Mouse (Mus musculus) bone marrow, adult 2 months (tissue): ENCODE measurements around the gene Gpr146. TPM values are rescaled to one million over a fixed set of nuclear protein-coding genes. Genes with fewer than 3 reads are reported as not detected.
A peak's percentile ranks its signal among the peaks of the same experiment; 100 is the strongest.

Experiments used
- H3K27ac ChIP-seq: fragments of 200-500 bp; 2 replicates; pipeline ENCODE4 v1.5.1; 2012; ENCODE audit warnings: low read depth, mild to moderate bottlenecking, control low read depth, inconsistent platforms, low read length; ENCODE audit not compliant: control insufficient read depth, poor library complexity, insufficient read depth
- H3K4me1 ChIP-seq: fragments of 200-500 bp; 2 replicates; pipeline ENCODE4 v1.6.1; 2011; ENCODE audit warnings: low read length; ENCODE audit not compliant: control insufficient read depth, insufficient read depth
- H3K4me3 ChIP-seq: fragments of 200-500 bp; replicated peaks from 2 replicates; pipeline ENCODE3; 2011; ENCODE audit warnings: mild to moderate bottlenecking, low read depth, low read length, control low read depth; ENCODE audit not compliant: control insufficient read depth
- CTCF ChIP-seq: fragments of 200-500 bp; IDR thresholded peaks from 2 replicates; pipeline ENCODE4 v1.5.1; 2011; ENCODE audit warnings: low read length, control low read depth; ENCODE audit not compliant: control insufficient read depth, insufficient read depth
- POLR2A ChIP-seq: fragments of 200-500 bp; IDR thresholded peaks from 2 replicates; pipeline ENCODE4 v1.6.1; 2011; ENCODE audit warnings: low read depth, mild to moderate bottlenecking, control low read depth, low read length, borderline replicate concordance; ENCODE audit not compliant: control insufficient read depth
- WGBS: fragments of 180-500 bp; shearing (Covaris S2); methylation state at CpG from one replicate; pipeline ENCODE4 v1.1.7; 2018; 5-methylcytosine and 5-hydroxymethylcytosine counted together
- polyA plus RNA-seq: library from polyadenylated mRNA; stranded (reverse); fragments of >200 nt; gene quantifications from 2 replicates; pipeline ENCODE4 v1.2.4, GENCODE M21; 2011; ENCODE audit warnings: low replicate concordance; ENCODE audit not compliant: missing spikeins, insufficient read depth, insufficient read length

The Gpr146 gene
- polyA plus RNA-seq, 1 experiment: 20.1 TPM

DNA sequence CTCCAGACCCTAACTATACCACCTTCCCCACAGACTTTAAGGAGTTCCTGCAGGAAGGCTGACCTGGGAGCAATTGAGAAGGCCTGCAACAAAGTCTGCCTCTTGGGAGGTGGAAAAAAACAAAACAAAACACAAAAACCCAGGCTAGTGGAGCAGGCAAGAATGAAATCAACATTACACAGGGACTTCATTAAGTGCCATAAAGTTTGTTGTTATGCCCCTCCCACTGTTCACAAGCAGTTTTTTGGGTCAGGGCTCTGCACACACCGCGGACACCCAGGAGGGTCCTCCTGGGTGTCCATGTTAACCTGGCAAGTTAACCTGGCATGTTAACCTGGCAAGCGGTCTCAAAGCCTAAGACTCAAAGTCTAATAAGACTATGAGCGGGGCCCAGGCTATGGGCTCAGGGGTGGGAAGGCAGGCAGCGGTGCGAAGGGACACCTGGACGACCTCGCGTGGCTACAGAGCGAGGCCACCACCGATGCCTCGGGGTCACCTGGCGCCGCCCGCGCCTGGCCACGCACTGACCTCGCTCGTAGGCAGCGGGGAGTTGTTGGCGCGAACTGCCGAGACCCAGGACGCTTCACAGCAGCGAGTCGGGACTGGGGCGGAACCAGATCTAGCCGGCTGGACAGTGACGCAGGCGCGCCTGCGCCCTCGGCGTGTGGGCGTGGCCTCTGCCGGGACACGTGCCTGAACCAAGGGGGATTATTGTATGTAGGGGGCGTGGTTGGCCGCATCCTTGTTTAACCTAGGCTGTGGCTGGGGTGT lies 5.7 kb upstream of the Gpr146 start:
- WGBS: 1% methylated on average over 39 of the region's 39 CpGs
- TF ChIP-seq POLR2A (peak; percentile 97), CTCF (no peak)
- peaks cover 14% of the 10 kb centered on the region for H3K4me1 ChIP-seq
- peak overlapping the region; percentile 87 for H3K4me3 ChIP-seq
- peak overlapping the region; percentile 96 for H3K27ac ChIP-seq

DNA sequence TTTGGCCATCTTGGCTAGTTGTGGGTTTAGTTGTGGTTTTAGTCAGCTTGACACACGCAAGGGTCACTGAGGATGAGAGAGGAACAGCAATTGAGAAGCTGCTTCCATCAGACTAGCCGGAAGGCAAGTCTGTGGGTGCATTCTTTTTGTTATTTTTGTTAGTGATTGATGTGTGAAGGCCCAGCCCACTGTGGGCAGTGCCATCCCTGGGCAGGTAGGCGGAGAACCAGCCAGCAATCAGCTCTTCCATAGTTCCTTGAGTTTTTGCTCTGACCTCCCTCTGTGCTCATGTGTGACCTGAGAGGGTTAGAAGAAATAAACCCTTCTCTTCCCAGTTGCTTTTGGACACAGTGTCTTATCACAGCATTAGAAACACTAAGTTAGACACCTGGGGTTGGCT lies 4.4 kb upstream of the Gpr146 start:
- H3K4me3 ChIP-seq: no peak overlapping the region
- TF ChIP-seq POLR2A: no peak
- H3K4me1 ChIP-seq: peaks cover 14% of the 10 kb centered on the region
- H3K27ac ChIP-seq: peak overlapping the region; percentile 39; the same call in 1 of the 2 replicates
- 40% methylated on average over 3 of the region's 3 CpGs for WGBS

DNA sequence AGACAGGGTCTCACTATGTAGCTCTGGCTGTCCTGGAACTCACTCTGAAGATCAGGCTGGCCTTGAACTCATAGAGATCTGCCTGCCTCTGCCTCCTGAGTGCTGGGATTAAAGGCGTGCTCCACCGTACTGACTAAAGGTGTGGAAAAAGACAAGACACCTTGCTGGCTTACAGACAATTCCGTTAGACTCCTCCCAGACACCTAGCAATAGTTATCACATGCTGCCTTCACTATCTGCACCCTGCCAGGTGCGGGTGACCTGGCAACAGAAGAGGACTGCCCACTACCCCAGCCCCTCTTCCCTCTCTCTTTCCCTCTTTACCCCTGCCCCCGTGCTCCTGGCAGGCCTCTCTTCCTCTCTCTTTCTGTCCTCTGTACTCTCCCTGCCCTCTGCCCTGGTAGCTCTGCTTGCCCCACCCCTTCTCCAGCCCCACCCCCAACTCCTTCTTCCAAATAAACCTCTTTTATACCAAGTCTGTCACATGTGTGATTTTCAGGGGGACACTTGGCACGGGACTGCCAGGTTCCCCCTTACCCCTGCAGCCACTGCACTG lies 3.5 kb upstream of the Gpr146 start:
- TF ChIP-seq CTCF (no peak), POLR2A (no peak)
- peaks cover 17% of the 10 kb centered on the region for H3K4me1 ChIP-seq
- 53% methylated on average over 6 of the region's 6 CpGs for WGBS
- no peak overlapping the region for H3K4me3 ChIP-seq
- no peak overlapping the region for H3K27ac ChIP-seq

DNA sequence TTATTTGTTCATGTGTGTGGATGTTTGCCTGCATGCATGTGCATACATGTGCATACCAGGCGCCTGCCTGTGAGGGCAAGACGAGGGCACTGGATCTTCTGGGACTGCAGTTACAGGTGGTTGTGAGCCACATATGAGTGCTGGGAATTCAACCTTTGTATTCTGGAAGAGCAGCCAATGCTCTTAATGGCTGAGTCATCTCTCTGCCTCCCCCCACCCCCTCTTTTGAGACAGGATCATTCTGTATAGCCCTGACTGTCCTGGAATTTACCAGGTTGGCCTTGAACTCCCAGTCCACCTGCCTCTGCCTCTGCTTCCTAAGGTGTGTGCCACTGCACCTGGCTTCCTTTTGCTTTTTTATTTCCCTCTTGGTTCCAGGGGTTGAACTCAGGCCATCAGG lies 2.7 kb upstream of the Gpr146 start:
- WGBS: 84% methylated on average over 2 of the region's 2 CpGs
- TF ChIP-seq POLR2A (no peak), CTCF (no peak)
- H3K4me1 ChIP-seq: peaks cover 18% of the 10 kb centered on the region
- H3K27ac ChIP-seq: no peak overlapping the region
- no peak overlapping the region for H3K4me3 ChIP-seq

DNA sequence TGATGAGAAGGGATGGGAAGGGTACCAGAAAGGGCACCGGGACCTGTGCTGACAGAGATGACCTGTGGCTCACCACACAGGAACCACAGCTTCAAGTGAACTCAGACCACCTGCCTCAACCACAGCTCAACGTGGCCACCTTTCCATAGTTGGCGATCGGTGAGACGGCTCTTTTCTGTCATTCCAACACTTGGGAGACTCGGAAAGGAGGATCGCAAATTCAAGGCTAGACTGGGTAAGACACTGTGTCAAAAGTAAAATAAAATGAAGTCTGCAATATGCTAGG lies 717 bp downstream of the Gpr146 start:
- H3K27ac ChIP-seq: peak overlapping the region; percentile 77
- H3K4me3 ChIP-seq: no peak overlapping the region
- no peak for TF ChIP-seq CTCF
- no peak for TF ChIP-seq POLR2A
- 27% methylated on average over 7 of the region's 7 CpGs for WGBS
- H3K4me1 ChIP-seq: peaks cover 20% of the 10 kb centered on the region

DNA sequence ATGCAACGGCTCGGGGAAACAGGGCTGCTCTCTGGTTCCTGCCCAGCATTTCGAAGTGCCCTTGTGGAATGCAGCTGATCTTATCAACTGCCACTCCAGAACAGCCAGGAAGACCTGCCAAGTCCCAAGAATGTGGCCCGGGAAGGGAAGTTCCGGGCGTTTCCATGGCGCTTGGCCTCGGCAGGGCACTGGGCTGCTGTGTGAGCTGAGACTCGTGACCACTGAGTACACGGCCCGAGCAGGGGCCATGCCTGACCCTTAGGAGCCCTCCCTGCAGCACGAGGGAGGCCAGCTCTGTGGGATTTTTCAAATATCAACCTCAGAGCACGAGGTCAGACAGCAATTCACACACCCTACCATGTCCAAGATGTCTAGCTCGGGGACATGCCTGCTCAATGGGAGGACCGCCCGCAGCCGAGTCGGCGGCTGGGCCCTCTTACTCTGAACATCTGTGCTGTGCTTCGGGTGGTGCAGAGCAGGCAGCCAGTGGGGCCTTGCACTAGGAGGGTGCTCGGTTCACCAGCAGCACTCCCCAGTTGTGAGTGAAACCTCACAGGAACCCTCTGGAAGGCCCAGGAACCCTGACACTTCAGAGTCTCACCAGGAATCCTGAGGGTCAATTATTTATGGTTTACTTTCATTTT lies 1.6 kb downstream of the Gpr146 start:
- TF ChIP-seq CTCF: no peak
- peak; percentile 34; the same call in 1 of the 2 replicates for TF ChIP-seq POLR2A
- peak overlapping the region; percentile 0 for H3K4me3 ChIP-seq
- H3K27ac ChIP-seq: peak overlapping the region; percentile 68
- WGBS: 13% methylated on average over 21 of the region's 21 CpGs
- peaks cover 17% of the 10 kb centered on the region for H3K4me1 ChIP-seq

DNA sequence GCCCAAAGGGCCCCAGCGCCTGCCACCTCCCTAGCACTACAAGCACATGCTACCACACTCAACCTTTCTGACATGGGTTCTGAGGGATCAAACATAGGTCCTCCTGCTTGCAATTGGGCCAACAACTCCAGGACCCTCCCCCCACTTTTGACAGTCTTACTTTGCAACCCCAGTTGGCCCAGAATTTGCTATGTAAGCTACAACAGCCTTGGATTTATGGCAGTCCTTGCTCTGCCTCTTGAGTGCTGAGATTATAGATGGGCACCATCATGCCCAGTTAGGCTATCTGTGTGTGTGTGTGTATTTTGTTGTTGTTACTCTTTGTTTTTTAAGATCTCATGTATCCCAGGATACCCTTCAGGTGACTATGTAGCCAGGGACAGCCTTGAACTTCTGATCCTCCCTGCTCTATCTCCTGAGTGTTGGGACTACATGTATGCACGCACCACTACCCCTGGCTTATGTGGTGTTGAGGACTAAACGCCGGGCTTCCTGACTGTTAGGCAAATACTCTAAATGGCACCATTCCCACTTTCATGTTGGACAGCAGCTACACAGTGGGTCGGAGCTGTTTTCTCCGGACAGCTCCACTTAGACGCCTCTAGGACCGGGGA lies 2.4 kb downstream of the Gpr146 start:
- TF ChIP-seq CTCF (no peak), POLR2A (no peak)
- Histone ChIP-seq H3K4me1 (peaks cover 17% of the 10 kb centered on the region), H3K4me3 (peak overlapping the region; percentile 86), H3K27ac (peak overlapping the region; percentile 79)
- WGBS: 9% methylated on average over 8 of the region's 8 CpGs

DNA sequence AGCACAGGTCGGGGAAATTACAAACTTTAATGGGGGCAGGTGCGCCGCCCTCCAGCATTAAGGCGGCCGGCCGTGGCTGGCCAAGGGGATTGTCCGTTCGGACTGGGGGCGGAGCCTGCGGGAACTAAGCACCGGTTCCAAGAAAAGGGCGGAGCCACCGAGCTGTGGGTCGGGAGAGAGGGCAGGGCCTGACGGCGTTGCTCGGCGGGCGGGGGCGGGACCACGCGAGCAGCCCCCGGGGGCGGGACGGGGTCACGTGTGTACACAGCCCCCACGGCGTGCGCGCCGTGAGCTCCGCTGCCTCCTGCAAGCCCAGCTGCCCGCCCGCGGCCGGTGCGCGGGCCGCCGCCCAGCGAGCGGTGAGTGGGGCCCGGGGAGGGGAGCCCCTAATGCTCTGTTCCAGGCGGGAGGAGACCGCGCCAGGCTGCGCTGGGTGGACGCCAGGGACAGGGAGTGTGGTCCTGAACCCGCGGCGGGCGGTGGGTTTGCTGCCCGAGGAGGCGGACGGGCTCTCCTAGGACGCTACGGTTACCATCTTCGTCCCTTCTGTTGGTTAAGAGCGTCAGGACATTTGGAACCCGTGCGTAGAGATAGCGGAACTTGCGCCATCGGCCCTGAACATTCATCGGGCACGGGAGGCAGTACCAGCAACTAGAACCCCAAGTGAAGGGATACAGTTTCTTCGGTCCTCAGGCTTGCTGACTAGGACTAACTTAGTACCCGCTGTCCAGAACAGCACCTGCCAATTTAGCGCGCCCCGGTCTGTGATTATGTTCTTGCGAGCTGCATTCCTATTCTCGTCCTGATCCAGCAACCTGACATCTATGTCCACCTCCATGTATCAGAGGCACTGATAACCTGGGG lies 3.1 kb downstream of the Gpr146 start:
- WGBS: under 1% methylated on average over 73 of the region's 73 CpGs
- no peak for TF ChIP-seq CTCF
- peak; percentile 55; the same call in 1 of the 2 replicates for TF ChIP-seq POLR2A
- Histone ChIP-seq H3K4me1 (peaks cover 17% of the 10 kb centered on the region), H3K27ac (peak overlapping the region; percentile 97), H3K4me3 (peak overlapping the region; percentile 86)
